Mouse (Mus musculus): ENCODE measurements around the gene Mrps2. TPM values are rescaled to one million over a fixed set of nuclear protein-coding genes. Genes with fewer than 3 reads are reported as not detected.

Gene Mrps2
- polyA plus RNA-seq (2012; rRNA removed) = 37.2 and 38.8 TPM in 2 replicates

- Histone ChIP-seq H3K4me1 (ENCODE audit: control insufficient read depth, insufficient read depth, low read length) (peaks cover 4% of the 10 kb centered on the region; the same call in 1 of the 2 replicates), H3K27ac (ENCODE audit: insufficient read depth, low read length) (no peak within 1 kb of the TSS), H3K4me3 (ENCODE audit: insufficient read depth, low read length) (peak within 1 kb of the TSS; percentile 70)
- peak; percentile 58 for TF ChIP-seq CTCF (IDR thresholded peaks at IDR 0.05; ENCODE audit: extremely low read depth, insufficient read depth, low read length)
- peak; percentile 58; the same call in 1 of the 2 replicates for TF ChIP-seq POLR2A (IDR thresholded peaks at IDR 0.05; ENCODE audit: extremely low read depth, insufficient read depth, low read length)
Measured at GRCm38 (mm10) chr2:28467860-28468485, at the start of gene Mrps2. TSS of gene Mrps2 (plus strand) at chr2:28468066.

GRCm38 (mm10) chr2:28419898-28420297 is 48.0 kb upstream of the Mrps2 start:
- peaks cover 4% of the 10 kb centered on the region; the same call in 1 of the 2 replicates for H3K4me1 ChIP-seq (ENCODE audit: control insufficient read depth, insufficient read depth, low read length)
- H3K4me3 ChIP-seq (ENCODE audit: insufficient read depth, low read length) = no peak overlapping the region
- H3K27ac ChIP-seq (ENCODE audit: insufficient read depth, low read length) = no peak overlapping the region
- TF ChIP-seq CTCF (IDR thresholded peaks at IDR 0.05; ENCODE audit: extremely low read depth, insufficient read depth, low read length) = peak; percentile 87
- no peak for TF ChIP-seq POLR2A (IDR thresholded peaks at IDR 0.05; ENCODE audit: extremely low read depth, insufficient read depth, low read length)

GRCm38 (mm10) chr2:28423167-28423566 is 44.7 kb upstream of the Mrps2 start:
- TF ChIP-seq CTCF (IDR thresholded peaks at IDR 0.05; ENCODE audit: extremely low read depth, insufficient read depth, low read length) (peak; percentile 47), POLR2A (IDR thresholded peaks at IDR 0.05; ENCODE audit: extremely low read depth, insufficient read depth, low read length) (no peak)
- no peaks in the 10 kb centered on the region for H3K4me1 ChIP-seq (ENCODE audit: control insufficient read depth, insufficient read depth, low read length)

GRCm38 (mm10) chr2:28427226-28427625 is 40.6 kb upstream of the Mrps2 start:
- Histone ChIP-seq H3K4me3 (ENCODE audit: insufficient read depth, low read length) (no peak overlapping the region), H3K4me1 (ENCODE audit: control insufficient read depth, insufficient read depth, low read length) (no peaks in the 10 kb centered on the region), H3K27ac (ENCODE audit: insufficient read depth, low read length) (no peak overlapping the region)
- TF ChIP-seq CTCF (IDR thresholded peaks at IDR 0.05; ENCODE audit: extremely low read depth, insufficient read depth, low read length) = no peak
- TF ChIP-seq POLR2A (IDR thresholded peaks at IDR 0.05; ENCODE audit: extremely low read depth, insufficient read depth, low read length) = no peak

More at GRCm38 (mm10) chr2:28423167-28423566, 44.7 kb upstream of the Mrps2 start:
- no peak overlapping the region for H3K4me3 ChIP-seq (ENCODE audit: insufficient read depth, low read length)
- H3K27ac ChIP-seq (ENCODE audit: insufficient read depth, low read length) = no peak overlapping the region

GRCm38 (mm10) chr2:28430846-28431245 is 37.0 kb upstream of the Mrps2 start:
- no peak overlapping the region for H3K27ac ChIP-seq (ENCODE audit: insufficient read depth, low read length)
- H3K4me1 ChIP-seq (ENCODE audit: control insufficient read depth, insufficient read depth, low read length) = peaks cover 2% of the 10 kb centered on the region; the same call in 1 of the 2 replicates
- H3K4me3 ChIP-seq (ENCODE audit: insufficient read depth, low read length) = no peak overlapping the region
- TF ChIP-seq POLR2A (IDR thresholded peaks at IDR 0.05; ENCODE audit: extremely low read depth, insufficient read depth, low read length) = no peak
- no peak for TF ChIP-seq CTCF (IDR thresholded peaks at IDR 0.05; ENCODE audit: extremely low read depth, insufficient read depth, low read length)

GRCm38 (mm10) chr2:28432811-28433210 is 35.1 kb upstream of the Mrps2 start:
- TF ChIP-seq POLR2A (IDR thresholded peaks at IDR 0.05; ENCODE audit: extremely low read depth, insufficient read depth, low read length) = no peak
- peaks cover 2% of the 10 kb centered on the region; the same call in 1 of the 2 replicates for H3K4me1 ChIP-seq (ENCODE audit: control insufficient read depth, insufficient read depth, low read length)
- no peak overlapping the region for H3K4me3 ChIP-seq (ENCODE audit: insufficient read depth, low read length)
- no peak overlapping the region for H3K27ac ChIP-seq (ENCODE audit: insufficient read depth, low read length)

- Histone ChIP-seq H3K4me3 (ENCODE audit: insufficient read depth, low read length) (no peak overlapping the region), H3K27ac (ENCODE audit: insufficient read depth, low read length) (no peak overlapping the region), H3K4me1 (ENCODE audit: control insufficient read depth, insufficient read depth, low read length) (peaks cover 2% of the 10 kb centered on the region; the same call in 1 of the 2 replicates)
- TF ChIP-seq POLR2A (IDR thresholded peaks at IDR 0.05; ENCODE audit: extremely low read depth, insufficient read depth, low read length) (no peak), CTCF (IDR thresholded peaks at IDR 0.05; ENCODE audit: extremely low read depth, insufficient read depth, low read length) (no peak)
Measured at GRCm38 (mm10) chr2:28433512-28433911, 34.4 kb upstream of the Mrps2 start.

- H3K4me3 ChIP-seq (ENCODE audit: insufficient read depth, low read length) = no peak overlapping the region
- peaks cover 2% of the 10 kb centered on the region; the same call in 1 of the 2 replicates for H3K4me1 ChIP-seq (ENCODE audit: control insufficient read depth, insufficient read depth, low read length)
- TF ChIP-seq POLR2A (IDR thresholded peaks at IDR 0.05; ENCODE audit: extremely low read depth, insufficient read depth, low read length) (0 out of 2 replicates have a peak, but pooled peaks have one; percentile 16), CTCF (IDR thresholded peaks at IDR 0.05; ENCODE audit: extremely low read depth, insufficient read depth, low read length) (no peak)
- no peak overlapping the region for H3K27ac ChIP-seq (ENCODE audit: insufficient read depth, low read length)
Measured at GRCm38 (mm10) chr2:28435401-28435800, 32.5 kb upstream of the Mrps2 start.

GRCm38 (mm10) chr2:28440842-28441241 is 27.0 kb upstream of the Mrps2 start:
- no peak overlapping the region for H3K27ac ChIP-seq (ENCODE audit: insufficient read depth, low read length)
- H3K4me3 ChIP-seq (ENCODE audit: insufficient read depth, low read length) = no peak overlapping the region
- no peaks in the 10 kb centered on the region; the same call in 1 of the 2 replicates for H3K4me1 ChIP-seq (ENCODE audit: control insufficient read depth, insufficient read depth, low read length)
- TF ChIP-seq POLR2A (IDR thresholded peaks at IDR 0.05; ENCODE audit: extremely low read depth, insufficient read depth, low read length) = no peak
- no peak for TF ChIP-seq CTCF (IDR thresholded peaks at IDR 0.05; ENCODE audit: extremely low read depth, insufficient read depth, low read length)

GRCm38 (mm10) chr2:28445082-28445481 is 22.8 kb upstream of the Mrps2 start:
- Histone ChIP-seq H3K27ac (ENCODE audit: insufficient read depth, low read length) (no peak overlapping the region), H3K4me3 (ENCODE audit: insufficient read depth, low read length) (no peak overlapping the region), H3K4me1 (ENCODE audit: control insufficient read depth, insufficient read depth, low read length) (peaks cover 2% of the 10 kb centered on the region; the same call in 1 of the 2 replicates)
- TF ChIP-seq CTCF (IDR thresholded peaks at IDR 0.05; ENCODE audit: extremely low read depth, insufficient read depth, low read length) = no peak
- TF ChIP-seq POLR2A (IDR thresholded peaks at IDR 0.05; ENCODE audit: extremely low read depth, insufficient read depth, low read length) = no peak
